Mouse (Mus musculus) kidney, adult 8-10 months (tissue): Measurements from ENCODE around the gene Atp1a4.

Experiments used
- DNase-seq, 2 experiments: peaks; one replicate each; pipeline ENCODE4 v3.0.0; 2022

Gene Atp1a4

DNA sequence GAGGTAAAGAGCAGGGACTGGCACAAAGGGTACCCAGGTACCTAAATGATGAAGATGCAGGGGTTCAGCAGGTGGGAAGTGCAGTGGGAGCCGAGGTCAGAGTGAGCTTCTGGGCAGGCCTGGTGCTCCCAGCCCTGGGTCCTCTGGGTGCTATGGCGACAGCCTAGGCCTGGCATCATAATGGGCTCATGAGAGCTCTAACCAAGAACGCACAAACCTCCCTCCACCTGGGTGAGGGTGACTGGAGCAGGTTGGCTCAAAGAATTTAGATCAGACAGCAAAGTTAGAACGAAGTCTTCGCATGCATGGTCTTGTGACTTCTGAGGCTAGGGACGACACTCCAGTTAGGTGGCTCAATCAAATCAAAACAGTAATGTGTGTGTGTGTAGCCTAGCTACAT, at the start of gene Atp1a4:
Atp1a4 (minus strand) TSS at position 101 of the 400 bp plus-strand sequence.
- DNase-seq = no peak

DNA sequence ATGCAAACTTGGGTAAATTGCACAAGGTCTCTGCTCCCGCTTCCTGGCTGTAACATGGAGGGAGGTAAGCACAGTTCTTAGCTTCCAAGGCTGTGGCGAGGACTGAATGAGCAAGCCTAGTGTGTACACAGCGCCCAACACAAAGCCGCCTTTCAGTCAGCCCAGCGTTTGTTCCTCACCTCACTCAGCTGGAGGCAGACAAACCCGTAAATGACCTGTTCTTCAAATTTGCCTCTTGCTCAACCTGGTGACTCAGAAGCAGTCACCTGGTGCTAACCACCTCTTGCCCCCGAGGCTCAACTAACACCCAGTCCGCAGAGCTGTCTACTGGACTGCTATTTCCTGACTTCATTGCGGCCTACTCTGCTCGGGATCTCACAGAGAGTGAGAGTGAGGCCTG, 49.7 kb upstream of the Atp1a4 start:
- no peak for DNase-seq

DNA sequence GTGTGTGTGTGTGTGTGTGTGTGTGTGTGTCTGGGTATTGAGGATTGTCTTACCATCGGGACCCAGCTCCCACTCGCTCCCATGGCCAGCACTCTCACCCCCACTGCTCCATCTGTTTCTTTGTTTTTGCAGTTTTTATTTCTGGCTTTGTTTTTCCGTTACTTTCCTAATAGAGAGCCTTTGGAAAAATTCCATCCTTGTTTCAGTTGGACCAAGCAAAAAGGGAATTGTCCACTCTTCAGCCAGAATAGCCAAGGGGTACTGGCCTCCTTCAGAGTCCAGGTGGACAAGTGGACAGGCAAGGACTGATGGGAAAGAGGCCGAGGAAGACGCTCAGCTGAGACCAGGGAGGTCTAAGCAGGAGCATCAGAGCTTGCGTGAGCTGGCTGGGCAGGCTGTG, 48.7 kb upstream of the Atp1a4 start:
- DNase-seq = no peak

DNA sequence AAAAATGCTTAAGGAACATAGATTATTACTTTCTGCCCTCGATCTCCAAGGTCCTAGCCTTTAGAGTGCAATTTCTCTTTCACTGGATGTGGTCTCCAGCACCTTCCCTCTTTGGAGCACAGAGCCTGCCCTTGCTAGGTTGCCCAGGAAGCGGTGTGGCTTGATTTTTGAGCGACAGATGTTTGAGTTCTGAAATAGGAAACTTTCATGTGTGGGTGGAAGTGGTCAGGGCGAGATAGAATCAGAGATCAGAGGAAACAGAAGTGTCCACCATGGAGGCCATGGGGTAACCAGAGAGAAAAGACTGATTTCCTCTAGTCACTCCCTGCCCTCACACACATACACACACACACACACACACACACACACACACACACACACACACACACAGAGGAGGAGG, 48.0 kb upstream of the Atp1a4 start:
- no peak for DNase-seq

DNA sequence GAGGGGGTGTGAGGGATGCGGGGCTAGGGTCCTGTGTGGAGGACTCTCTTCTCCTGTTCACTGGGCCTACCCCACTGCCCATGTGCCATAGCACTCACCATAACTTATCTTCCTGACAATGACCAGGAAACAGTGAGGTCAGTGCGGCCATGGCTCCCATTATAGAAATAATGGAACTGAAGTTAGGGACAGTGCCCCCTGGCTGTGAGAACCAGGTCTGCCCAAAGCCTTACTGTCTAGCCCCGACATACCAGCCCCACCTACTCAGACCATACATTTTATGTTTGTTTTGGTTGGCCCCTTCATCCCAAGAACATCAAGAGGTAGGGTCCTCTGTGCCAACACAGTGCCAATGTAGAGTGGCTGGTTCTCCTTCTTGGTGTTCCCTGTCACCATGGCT, 47.4 kb upstream of the Atp1a4 start:
- no peak for DNase-seq

DNA sequence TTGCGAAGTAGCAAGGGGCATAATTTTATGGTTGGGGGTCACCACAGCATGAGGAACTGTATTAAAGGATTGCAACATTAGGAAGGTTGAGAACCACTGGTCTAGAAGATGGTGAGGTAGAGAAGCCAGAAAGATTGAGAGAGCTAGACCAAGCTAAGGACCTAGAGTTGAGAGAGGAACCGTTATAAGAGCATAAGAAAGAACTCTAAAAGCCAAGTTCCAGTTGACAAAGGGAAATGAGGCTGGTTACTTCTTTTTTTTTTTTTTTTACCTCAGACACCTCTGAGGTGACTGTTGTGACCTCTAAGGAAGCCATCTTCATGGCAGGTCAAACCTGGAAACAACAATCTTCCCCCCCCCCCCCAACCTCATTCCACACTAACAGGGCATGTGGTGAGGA, 46.9 kb upstream of the Atp1a4 start:
- no peak for DNase-seq

DNA sequence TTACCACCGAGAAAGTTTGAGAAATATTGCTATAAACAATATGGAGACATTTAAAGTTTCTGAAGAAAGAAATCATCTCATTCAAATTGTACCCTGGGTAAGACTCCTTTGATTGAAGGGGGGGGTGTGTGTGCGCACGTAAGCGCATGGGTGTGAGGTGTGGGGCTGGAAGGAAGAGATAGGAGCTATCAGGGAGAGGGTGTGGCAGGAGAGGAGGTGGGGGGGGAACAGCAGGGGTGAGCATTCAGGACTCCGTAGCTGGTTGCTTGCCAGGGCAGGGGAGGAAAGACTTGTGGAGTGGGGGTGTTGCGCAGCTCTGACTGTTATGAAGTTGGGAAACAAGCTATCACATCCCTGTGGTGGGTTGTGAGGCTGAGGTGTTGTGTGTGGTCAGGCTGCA, 46.2 kb upstream of the Atp1a4 start:
- no peak for DNase-seq

DNA sequence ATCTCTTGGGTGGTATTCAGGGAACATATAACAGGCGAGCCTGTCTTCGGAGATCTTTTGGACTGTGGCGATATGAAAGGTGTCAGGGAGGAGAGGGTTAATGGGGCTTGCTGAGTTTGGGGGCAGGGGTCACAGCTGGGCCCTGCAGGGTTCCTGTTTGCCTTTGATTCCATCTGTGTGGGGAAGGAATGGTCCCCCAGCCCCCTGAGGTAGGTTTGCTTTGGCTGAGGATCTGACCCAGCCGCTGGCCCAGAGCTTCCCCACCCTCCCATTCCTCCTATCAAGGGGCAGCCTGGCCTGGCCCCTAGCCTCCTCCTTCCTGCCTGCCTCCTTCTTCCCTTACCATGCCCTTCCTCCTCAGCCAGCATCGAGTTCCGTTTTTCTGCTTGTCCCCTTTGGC, 44.6 kb upstream of the Atp1a4 start:
- no peak for DNase-seq

DNA sequence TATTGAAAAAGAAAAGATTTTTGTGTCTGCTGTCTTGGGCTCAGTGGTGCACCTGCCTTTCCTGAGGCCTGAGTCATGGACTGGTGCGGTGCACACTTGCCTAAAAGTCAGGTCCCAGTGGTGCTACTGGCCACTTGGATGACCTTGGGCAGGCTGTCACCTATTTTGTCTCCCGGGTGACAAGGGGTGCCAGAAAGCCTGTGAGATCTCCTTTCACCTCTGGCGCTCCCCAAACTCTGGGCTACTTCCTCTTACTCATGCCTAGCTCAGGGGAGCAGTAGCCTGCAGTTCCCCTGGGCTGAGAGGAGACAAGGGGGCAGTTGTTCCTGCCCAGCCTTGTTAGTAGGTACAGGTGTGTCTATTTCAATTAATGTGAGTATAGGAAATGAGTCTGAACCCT, 44.1 kb upstream of the Atp1a4 start:
- no peak for DNase-seq

DNA sequence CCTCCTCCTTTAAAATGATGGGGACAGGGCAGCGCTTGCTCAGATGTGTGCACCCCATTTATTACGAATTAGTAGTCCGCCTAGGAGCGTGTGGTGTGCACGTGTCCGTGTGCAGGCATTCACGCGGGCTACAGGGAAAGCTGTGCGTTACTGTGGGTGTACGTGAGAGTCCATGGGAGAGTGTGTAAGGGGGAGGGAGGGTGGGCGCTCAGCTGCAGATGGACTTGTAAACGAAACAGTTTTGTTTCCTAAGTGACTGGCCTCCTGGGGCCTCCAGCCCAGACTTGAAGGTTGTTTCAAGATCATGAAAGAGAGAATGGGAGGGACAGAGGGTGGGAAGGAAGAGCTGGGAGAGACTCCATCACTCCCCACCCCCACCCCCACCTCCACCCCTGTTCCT, 43.0 kb upstream of the Atp1a4 start:
- DNase-seq = no peak

DNA sequence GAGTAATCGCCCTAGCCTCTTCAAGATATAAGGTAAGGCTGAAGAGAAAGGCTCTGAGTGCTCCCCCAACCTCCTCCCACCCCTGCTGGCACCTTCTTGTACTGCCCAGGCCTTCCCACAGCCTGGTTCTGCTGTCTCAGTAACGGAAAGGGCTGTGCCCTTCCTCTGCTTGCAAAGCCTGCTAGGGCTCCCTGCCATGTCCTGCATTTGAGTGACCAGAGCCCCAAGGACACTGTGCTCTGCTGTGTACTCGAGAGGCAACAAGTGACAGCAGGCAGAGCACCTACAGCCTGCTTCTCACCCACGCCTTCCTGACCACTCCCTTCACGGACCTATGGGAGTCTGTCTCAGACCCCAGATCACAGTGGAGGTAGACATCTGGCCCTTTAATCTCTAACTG, 42.0 kb upstream of the Atp1a4 start:
- DNase-seq = no peak

DNA sequence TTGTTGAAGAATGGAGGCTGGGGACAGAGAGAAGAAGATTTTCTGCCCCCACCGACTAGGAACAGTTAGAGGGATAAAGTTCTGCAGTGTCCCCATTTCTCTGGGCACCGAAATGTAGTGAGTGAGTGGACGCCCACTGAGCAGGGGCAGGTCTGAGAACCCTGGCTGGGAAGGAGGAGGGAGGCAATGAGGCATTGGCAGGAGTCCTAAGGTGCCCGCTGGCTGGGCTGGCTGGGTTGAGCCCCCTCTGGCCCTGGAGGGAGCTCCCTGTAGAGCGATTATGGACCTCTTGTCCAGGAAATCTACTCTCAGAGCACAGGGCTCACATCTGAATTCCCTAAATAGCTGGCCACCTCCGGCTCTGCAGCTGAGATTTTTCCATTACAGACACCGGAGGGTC, 41.3 kb upstream of the Atp1a4 start:
- DNase-seq = no peak

DNA sequence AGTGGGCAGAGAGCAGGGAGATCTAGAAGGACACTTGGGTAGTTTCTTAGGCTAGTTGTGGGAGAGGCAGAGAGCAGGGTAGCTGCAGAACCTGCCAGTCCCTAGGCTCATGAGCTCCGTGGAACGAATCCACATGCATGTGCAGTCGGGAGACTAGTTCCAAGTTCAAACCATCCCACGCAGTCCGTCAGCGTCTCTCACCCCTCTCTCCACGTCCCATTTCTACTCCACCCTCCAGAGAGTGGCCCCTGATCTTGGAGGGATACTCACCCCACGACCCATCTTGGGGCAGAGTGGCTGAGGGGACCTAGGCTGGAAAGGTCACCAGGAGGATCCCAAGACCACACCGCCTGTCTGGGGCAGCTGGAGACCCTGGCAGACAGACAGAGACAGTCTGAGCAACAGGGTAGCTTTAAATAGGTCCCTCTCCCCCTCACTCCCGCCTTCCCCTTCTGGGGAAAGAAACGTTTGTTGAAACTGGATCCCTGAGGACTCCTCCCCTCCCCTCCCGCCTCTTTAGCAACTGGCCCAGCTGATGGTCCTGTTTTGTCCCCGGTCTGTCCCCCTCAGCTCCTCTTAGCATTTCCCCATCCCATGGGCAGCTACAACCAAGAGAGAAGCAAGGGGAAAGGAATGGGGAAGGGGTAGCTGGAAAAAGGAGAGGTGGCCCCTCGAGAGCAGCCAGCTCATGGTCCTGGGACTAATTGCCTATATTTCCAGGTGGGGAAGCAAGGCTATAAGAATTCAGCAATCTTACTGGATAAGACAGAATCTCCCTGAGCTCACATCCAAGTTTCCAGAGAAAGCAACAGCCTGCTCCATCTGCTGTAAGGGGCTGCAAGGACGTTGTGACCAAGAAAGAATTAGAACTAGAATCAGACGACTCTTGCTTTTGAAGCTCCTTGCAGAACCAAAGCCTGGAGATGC, 39.7 kb upstream of the Atp1a4 start, which contains the start of gene Atp1a2:
Atp1a2 (minus strand) TSS at position 454 of the 927 bp plus-strand sequence.
- DNase-seq = no peak

DNA sequence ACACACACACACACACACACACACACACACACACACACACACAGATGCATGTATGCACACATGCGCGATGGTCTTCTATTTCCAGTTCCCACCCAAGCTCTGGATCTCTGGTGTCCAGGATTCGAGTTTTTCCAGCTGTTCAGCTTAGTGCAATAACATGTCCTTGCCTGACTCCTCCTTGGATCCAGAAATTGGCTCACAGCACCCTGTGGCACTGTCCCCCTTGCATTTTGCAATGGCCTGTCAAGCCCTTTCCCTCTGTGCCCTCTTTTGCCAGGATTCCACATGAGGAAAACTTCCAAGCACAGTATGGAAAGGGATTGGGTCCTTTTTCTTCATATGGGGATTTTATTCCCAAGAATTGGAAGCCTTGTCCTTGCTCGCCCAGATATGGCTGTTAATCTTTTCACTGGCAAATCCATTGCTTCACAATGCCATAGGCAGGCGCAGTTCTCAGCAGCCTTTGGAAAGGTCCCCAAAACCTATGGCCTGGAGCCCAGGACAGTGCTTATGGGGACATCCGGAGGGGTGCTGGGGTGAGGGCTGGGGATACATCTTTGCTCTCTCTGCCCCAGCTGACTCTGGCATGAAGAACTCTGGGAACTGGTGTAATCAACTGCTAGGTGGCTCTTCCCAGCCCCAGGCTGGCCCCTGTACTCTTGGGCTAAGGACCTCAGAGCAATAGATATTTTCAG, 38.7 kb upstream of the Atp1a4 start:
- DNase-seq = no peak

DNA sequence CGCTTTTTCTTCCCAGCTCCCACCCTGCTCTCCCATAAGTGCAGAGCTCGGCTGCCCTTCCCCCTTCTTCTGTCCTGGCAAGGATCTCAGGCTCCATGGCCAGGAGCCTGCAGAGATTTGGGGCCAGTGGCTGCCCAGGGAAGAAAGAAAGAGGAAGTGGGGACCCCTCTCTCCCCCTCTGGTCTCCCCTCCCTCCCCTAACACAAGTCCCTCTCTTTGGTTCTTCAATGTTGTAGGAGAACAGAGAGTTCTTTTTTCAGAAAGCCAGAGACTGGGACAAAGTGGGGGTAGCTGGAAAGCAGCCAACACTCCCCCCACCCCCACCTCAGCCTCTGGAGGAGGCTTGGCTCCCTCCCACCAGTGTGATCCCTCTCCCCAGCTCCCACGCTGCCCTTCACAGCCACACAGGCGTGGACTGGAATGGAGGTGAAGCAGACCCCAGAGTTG, 37.6 kb upstream of the Atp1a4 start:
- DNase-seq = no peak

DNA sequence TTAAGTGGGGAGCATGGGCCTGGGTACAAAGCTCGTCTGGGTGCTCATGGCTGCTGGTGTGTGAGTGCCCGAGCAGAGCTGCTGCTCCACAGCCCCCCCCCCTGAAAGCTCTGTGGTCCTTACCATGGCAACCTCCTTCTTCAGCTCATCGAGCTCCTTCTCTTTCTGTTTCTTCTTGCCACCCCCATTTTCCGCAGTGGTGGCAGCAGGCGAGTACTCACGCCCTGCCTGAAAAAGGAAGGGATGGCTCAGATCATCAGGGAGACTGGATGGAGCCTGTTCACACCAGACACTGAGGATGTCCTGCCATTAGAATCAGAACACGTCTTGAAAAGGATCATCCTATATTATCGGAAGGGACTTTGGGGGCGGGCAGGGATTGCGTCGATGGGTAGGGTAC, 35.2 kb upstream of the Atp1a4 start:
- no peak for DNase-seq

DNA sequence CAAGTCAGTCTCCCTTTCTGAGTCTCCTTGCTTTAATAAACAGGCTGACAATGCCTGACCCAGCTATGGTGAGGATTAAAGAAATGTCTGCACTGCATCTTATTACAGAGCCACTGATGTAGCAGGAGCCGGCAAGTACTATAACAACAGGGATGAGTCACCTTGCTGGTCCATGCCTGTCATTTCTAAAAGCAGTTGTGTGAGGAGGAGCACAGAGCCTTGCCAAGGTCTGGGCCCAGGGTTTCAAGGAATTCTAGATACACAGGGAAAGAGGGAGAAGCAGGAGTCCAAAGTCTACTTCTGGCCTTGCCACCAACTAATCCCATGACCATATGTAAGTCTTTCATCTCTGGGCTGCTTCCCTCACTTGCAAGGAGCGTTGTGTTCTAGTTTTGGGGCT, 34.7 kb upstream of the Atp1a4 start:
- DNase-seq = no peak

DNA sequence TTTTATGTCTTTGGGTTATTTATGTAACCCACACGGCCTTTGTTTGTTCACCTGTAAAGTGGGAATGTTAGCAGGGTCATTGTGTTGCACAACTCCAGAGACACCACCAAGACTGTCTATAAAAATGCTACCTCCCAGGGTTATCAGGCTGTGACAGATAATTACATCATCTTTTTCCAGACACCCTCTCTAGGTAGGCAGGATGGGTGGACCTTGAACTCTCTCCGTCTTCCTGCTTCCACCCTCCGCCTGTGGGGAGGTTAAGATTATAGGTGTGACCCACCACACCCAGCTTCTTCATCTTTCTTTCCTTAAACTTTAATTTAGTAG, 31.4 kb upstream of the Atp1a4 start:
- DNase-seq = no peak

DNA sequence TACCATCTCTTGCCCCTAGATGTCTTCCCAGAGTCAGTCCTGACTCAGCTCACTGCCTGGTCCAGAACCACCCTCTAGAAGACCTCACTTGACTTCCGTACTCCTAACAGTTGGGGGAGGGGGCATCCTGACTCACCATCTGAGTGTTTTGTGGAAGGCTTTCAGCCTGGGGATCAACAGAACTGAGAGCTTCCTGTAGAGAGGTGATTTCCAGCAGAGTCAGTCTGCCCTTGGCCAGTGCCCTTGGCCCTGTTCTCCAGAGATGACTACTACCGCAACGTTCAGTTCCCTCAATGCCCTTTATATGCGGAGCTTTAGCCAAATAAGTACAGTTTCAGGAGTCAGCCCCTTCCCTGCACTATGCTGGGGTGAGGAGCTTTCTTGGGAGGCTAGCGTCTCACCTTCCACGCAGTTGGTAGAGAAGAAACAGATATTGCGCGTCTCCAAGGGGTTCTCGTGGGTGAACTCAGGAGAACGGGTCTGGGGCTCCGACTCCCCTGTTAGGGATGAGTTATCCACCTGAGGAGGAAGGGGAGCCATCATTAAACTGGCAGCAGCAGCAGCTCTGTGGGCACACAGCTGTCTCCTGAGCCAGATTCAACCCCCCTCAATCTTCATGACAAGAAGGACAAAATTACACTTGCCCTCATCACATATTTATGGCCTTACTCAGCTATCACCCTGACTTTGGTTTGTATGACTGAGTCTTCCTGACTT, 30.8 kb upstream of the Atp1a4 start:
- DNase-seq = no peak

DNA sequence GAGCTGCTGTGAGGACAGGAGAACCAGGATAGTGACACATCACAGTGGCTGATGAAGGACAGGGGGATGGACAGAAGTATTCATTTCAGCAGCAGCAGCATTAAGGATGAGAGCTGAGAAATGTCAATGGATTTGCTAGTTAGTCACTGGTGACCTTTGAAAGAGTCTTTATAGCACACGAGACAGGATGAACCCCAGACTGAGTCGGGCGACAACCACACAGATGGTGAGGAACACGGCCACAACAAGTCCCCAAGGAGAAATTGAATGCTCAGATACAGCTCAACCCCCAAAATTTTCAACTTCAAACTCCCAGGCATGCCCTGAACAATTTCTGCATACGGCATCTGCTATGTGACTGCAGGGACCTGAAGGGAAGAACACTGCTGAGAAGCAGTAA, 28.5 kb upstream of the Atp1a4 start:
- no peak for DNase-seq

DNA sequence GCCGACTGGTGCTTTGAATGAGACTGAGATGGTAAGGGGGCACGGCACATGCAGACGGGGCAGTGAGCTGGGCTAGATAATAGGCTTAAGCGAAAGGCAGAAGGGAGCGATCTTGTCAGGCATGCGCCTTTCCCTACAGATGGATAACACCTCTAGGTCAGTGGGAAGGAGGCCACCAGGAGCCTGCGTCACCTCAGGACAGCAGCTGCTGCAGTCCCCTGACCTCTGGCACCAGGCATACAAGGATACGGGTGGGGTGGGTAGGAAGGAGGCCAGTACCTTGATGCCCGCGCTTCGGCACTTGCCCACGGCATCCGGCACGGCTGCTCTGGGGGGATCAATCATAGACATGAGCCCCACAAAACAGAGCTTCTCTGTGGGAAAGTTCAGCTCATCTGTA, 26.0 kb upstream of the Atp1a4 start:
- DNase-seq = no peak

DNA sequence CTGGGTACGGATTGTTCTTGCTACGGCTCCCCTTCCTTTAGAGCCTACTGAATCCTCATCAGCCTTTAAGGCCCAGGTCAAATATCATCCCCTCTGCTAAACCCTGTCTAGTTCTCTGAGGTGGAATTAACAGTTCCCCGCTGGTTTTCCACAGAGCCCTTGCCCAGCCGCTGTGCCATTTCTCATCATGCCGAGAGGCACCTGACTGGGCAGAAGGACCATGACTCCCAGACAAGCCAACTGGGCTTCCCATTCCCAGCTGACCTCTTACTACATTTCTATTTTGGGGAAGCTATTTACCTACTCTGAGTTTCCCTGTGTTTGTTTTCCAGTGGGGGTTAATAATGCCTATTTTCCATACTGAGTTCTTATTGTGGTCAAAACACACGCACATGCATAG, 24.9 kb upstream of the Atp1a4 start:
- no peak for DNase-seq

DNA sequence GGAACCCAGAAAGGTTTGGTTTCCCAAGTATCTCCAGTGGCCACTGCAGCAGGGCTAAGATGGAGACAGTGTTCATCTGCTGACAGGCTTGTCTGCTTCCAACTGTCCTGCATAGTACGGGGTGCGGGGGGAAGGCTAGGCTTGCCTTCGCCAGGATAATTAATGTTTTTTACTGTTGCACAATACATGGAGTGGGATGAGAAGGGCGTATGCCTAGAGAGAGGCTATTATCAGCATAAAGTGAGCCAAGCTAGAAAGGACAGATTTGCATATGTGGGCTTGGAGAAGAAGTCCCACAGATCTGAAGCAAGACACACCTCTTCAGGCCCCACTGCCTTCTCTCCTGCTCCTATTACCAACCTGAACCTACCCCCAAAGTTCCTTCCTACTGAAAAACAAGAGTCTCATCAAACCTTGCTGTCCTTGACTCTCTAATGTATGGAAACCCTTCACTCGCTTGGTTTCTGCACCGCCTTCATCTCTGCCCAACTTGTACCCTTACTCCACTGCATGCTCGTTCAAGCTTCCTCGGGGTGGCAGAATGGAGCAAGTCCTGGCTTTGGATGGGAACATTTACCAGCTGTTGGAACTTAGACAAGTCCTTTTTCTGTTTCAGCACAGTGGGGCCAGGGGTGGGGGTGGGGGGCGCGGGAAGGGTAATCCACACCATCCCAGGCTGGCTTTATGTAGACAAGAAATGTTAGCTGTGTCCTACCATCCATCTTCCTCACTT, 23.5 kb upstream of the Atp1a4 start:
- DNase-seq = no peak
